Mouse (Mus musculus): Measurements from ENCODE around the gene Eci3. TPM values are rescaled to one million over a fixed set of nuclear protein-coding genes. Genes with fewer than 3 reads are reported as not detected.
"Not testable (repeated sequence)": the region's sequence is repeated elsewhere in the genome, so short reads cannot be mapped to it uniquely, and the experiment has no call there.

Gene Eci3
- polyA plus RNA-seq, 1 experiment from 2014 or later = 0.87 TPM

GRCm38 (mm10) chr13:34972456-34972855, 8.8 kb upstream of the Eci3 start:
- not testable (repeated sequence) for H3K36me3 ChIP-seq; H3K27ac ChIP-seq; H3K4me3 ChIP-seq; H3K9me3 ChIP-seq (replicated peaks); H3K27me3 ChIP-seq; ATAC-seq (ENCODE audit: low FRiP score); H3K4me2 ChIP-seq (replicated peaks); H3K4me1 ChIP-seq; H3K9ac ChIP-seq

- H3K9ac ChIP-seq; H3K27ac ChIP-seq; H3K4me2 ChIP-seq (replicated peaks); H3K36me3 ChIP-seq; H3K9me3 ChIP-seq (replicated peaks); ATAC-seq (ENCODE audit: low FRiP score); H3K4me3 ChIP-seq: not testable (repeated sequence)
- Histone ChIP-seq H3K4me1 (peaks cover 13% of the 10 kb centered on the region), H3K27me3 (peaks cover 21% of the 10 kb centered on the region)
- 64% methylated on average over 9 of the region's 9 CpGs for WGBS
These were observed 2.0 kb upstream of the Eci3 start for GRCm38 (mm10) chr13:34965647-34966046.

GRCm38 (mm10) chr13:34964866-34965265, 1.3 kb upstream of the Eci3 start:
- H3K4me2 ChIP-seq (replicated peaks) = peak overlapping the region; percentile 85
- no peaks in the 10 kb centered on the region for H3K9me3 ChIP-seq (replicated peaks)
- peaks cover 13% of the 10 kb centered on the region for H3K4me1 ChIP-seq
- peaks cover 21% of the 10 kb centered on the region for H3K27me3 ChIP-seq
- peak overlapping the region; percentile 43 for H3K4me3 ChIP-seq
- H3K36me3 ChIP-seq = no peaks in the 10 kb centered on the region
- no peak for ATAC-seq (ENCODE audit: low FRiP score)
- WGBS = 6% methylated on average over 5 of the region's 5 CpGs
- H3K9ac ChIP-seq = no peak overlapping the region
- H3K27ac ChIP-seq = no peak overlapping the region

GRCm38 (mm10) chr13:34964419-34964818, 809 bp upstream of the Eci3 start:
- no peak overlapping the region for H3K27ac ChIP-seq
- H3K4me2 ChIP-seq (replicated peaks) = peak overlapping the region; percentile 85
- H3K36me3 ChIP-seq = no peaks in the 10 kb centered on the region
- no peaks in the 10 kb centered on the region for H3K9me3 ChIP-seq (replicated peaks)
- H3K27me3 ChIP-seq = peaks cover 21% of the 10 kb centered on the region
- peak overlapping the region; percentile 46; the same call in 1 of the 2 replicates for H3K9ac ChIP-seq
- no peak for ATAC-seq (ENCODE audit: low FRiP score)
- 8% methylated on average over 14 of the region's 14 CpGs for WGBS
- H3K4me3 ChIP-seq = peak overlapping the region; percentile 43
- peaks cover 13% of the 10 kb centered on the region for H3K4me1 ChIP-seq

GRCm38 (mm10) chr13:34960996-34961770, 2.4 kb downstream of the Eci3 start:
- WGBS = 86% methylated on average over 4 of the region's 4 CpGs
- no peak for ATAC-seq (ENCODE audit: low FRiP score)
- Histone ChIP-seq H3K36me3 (no peaks in the 10 kb centered on the region), H3K27ac (no peak overlapping the region), H3K9me3 (replicated peaks) (no peaks in the 10 kb centered on the region), H3K27me3 (peaks cover 21% of the 10 kb centered on the region), H3K4me2 (replicated peaks) (no peak overlapping the region), H3K9ac (no peak overlapping the region), H3K4me1 (peaks cover 13% of the 10 kb centered on the region), H3K4me3 (no peak overlapping the region)

- not testable (repeated sequence) for H3K4me2 ChIP-seq (replicated peaks)
These were observed 5.5 kb downstream of the Eci3 start for GRCm38 (mm10) chr13:34958158-34958557.

GRCm38 (mm10) chr13:34956901-34957300, 6.7 kb downstream of the Eci3 start:
- no peak for ATAC-seq (ENCODE audit: low FRiP score)
- Histone ChIP-seq H3K27ac (no peak overlapping the region), H3K36me3 (no peaks in the 10 kb centered on the region), H3K27me3 (no peaks in the 10 kb centered on the region), H3K4me1 (no peaks in the 10 kb centered on the region), H3K9ac (no peak overlapping the region), H3K9me3 (replicated peaks) (no peaks in the 10 kb centered on the region), H3K4me2 (replicated peaks) (no peak overlapping the region), H3K4me3 (no peak overlapping the region)
- 86% methylated on average over 4 of the region's 4 CpGs for WGBS

More at GRCm38 (mm10) chr13:34958158-34958557, 5.5 kb downstream of the Eci3 start:
- not testable (repeated sequence) for H3K4me1 ChIP-seq; H3K9me3 ChIP-seq (replicated peaks); ATAC-seq (ENCODE audit: low FRiP score); H3K27me3 ChIP-seq; H3K27ac ChIP-seq; H3K36me3 ChIP-seq; H3K9ac ChIP-seq; H3K4me3 ChIP-seq
- 86% methylated on average over 3 of the region's 3 CpGs for WGBS

- WGBS = 98% methylated on average over 2 of the region's 2 CpGs
- not testable (repeated sequence) for ATAC-seq (ENCODE audit: low FRiP score); H3K4me2 ChIP-seq (replicated peaks); H3K9me3 ChIP-seq (replicated peaks); H3K9ac ChIP-seq; H3K36me3 ChIP-seq; H3K4me1 ChIP-seq; H3K27ac ChIP-seq; H3K27me3 ChIP-seq; H3K4me3 ChIP-seq
These were observed 12.2 kb downstream of the Eci3 start for GRCm38 (mm10) chr13:34951437-34951836.

- H3K36me3 ChIP-seq = no peaks in the 10 kb centered on the region
- H3K27me3 ChIP-seq = no peaks in the 10 kb centered on the region
- no peak overlapping the region for H3K27ac ChIP-seq
- no peak overlapping the region for H3K4me3 ChIP-seq
- H3K4me1 ChIP-seq = no peaks in the 10 kb centered on the region
- no peak overlapping the region for H3K4me2 ChIP-seq (replicated peaks)
- no peak overlapping the region for H3K9ac ChIP-seq
- no peak for ATAC-seq (ENCODE audit: low FRiP score)
- H3K9me3 ChIP-seq (replicated peaks) = no peaks in the 10 kb centered on the region
These were observed 21.2 kb downstream of the Eci3 start for GRCm38 (mm10) chr13:34942370-34942769.

GRCm38 (mm10) chr13:34934931-34935644, 28.5 kb downstream of the Eci3 start:
- Histone ChIP-seq H3K9ac (no peak overlapping the region), H3K27ac (no peak overlapping the region), H3K4me1 (no peaks in the 10 kb centered on the region), H3K9me3 (replicated peaks) (no peaks in the 10 kb centered on the region), H3K36me3 (no peaks in the 10 kb centered on the region), H3K4me3 (no peak overlapping the region), H3K27me3 (no peaks in the 10 kb centered on the region), H3K4me2 (replicated peaks) (no peak overlapping the region)
- WGBS = 83% methylated on average over 10 of the region's 10 CpGs
- no peak for ATAC-seq (ENCODE audit: low FRiP score)

- Histone ChIP-seq H3K27ac (no peak within 1 kb of the TSS), H3K27me3 (no peaks in the 10 kb centered on the region), H3K4me1 (no peaks in the 10 kb centered on the region), H3K36me3 (no peaks in the 10 kb centered on the region), H3K9ac (no peak within 1 kb of the TSS), H3K4me3 (no peak within 1 kb of the TSS), H3K4me2 (replicated peaks) (no peak within 1 kb of the TSS), H3K9me3 (replicated peaks) (no peaks in the 10 kb centered on the region)
- 83% methylated on average over 4 of the region's 4 CpGs for WGBS
- ATAC-seq (ENCODE audit: low FRiP score) = no peak
These were observed 39.4 kb downstream of the Eci3 start, which contains the start of the genes Fam217a and 4933417A18Rik for GRCm38 (mm10) chr13:34924210-34924609. Gene Fam217a, minus strand, starts transcription at chr13:34924310. Gene 4933417A18Rik, plus strand, starts transcription at chr13:34924409.

- Histone ChIP-seq H3K9ac (no peak overlapping the region), H3K4me2 (replicated peaks) (peak overlapping the region; percentile 53), H3K4me1 (0 out of 2 replicates have a peak, but pooled peaks cover 4% of the 10 kb centered on the region), H3K9me3 (replicated peaks) (no peaks in the 10 kb centered on the region), H3K27ac (no peak overlapping the region), H3K4me3 (peak overlapping the region; percentile 26), H3K27me3 (no peaks in the 10 kb centered on the region), H3K36me3 (no peaks in the 10 kb centered on the region)
- 23% methylated on average over 37 of the region's 37 CpGs for WGBS
- no peak for ATAC-seq (ENCODE audit: low FRiP score)
These were observed 47.0 kb downstream of the Eci3 start for GRCm38 (mm10) chr13:34916520-34917167.

Measured in hindbrain, embryonic 12.5 days (tissue).